Mouse (Mus musculus) heart, embryonic 16.5 days (tissue): ENCODE data around the gene Acaca. TPM values are rescaled to one million over a fixed set of nuclear protein-coding genes. Genes with fewer than 3 reads are reported as not detected.

Experiments used
- ATAC-seq: fragments of 200-750 bp; cut with Nextera tagmentation; replicated peaks from 2 replicates; pipeline ENCODE4 v1.8.0; 2017; ENCODE audit warnings: moderate number of reproducible peaks; ENCODE audit not compliant: insufficient read depth, low FRiP score; ENCODE audit errors: extremely low read depth
- H3K27ac ChIP-seq: fragments of 300-500 bp; sonication (generic); 2 replicates; pipeline ENCODE4 v1.5.1; 2014; ENCODE audit warnings: mild to moderate bottlenecking, low read length, control low read depth, moderate library complexity
- H3K27me3 ChIP-seq: fragments of 300-500 bp; sonication (generic); 2 replicates; pipeline ENCODE4 v1.6.1; 2014; ENCODE audit warnings: low read length, mixed read lengths; ENCODE audit not compliant: control insufficient read depth, insufficient read depth
- H3K36me3 ChIP-seq: fragments of 300-500 bp; sonication (generic); 2 replicates; pipeline ENCODE4 v1.6.1; 2014; ENCODE audit not compliant: control insufficient read depth, insufficient read depth
- H3K4me1 ChIP-seq: fragments of 300-500 bp; sonication (generic); 2 replicates; pipeline ENCODE4 v1.6.1; 2014; ENCODE audit warnings: low read length, mixed read lengths; ENCODE audit not compliant: control insufficient read depth, insufficient read depth
- H3K4me2 ChIP-seq: fragments of 300-500 bp; sonication (generic); 2 replicates; pipeline ENCODE4 v1.6.1; 2014; ENCODE audit warnings: low read depth, mild to moderate bottlenecking, control low read depth, low read length
- H3K4me3 ChIP-seq: fragments of 300-500 bp; sonication (generic); 2 replicates; pipeline ENCODE4 v1.5.1; 2014; ENCODE audit warnings: mild to moderate bottlenecking, control low read depth, low read length
- H3K9ac ChIP-seq: fragments of 300-500 bp; sonication (generic); 2 replicates; pipeline ENCODE4 v1.6.1; 2014; ENCODE audit warnings: low read length, control low read depth
- H3K9me3 ChIP-seq: fragments of 300-500 bp; sonication (generic); replicated peaks from 2 replicates; pipeline ENCODE4 v1.6.1; 2016; ENCODE audit warnings: low read length; ENCODE audit not compliant: control insufficient read depth
- WGBS: fragments of 180-500 bp; shearing (Covaris S2); extraction: QIAGEN DNeasy Blood & Tissue Kit; methylation state at CpG from one replicate; pipeline ENCODE4 v1.1.7; 2014; 5-methylcytosine and 5-hydroxymethylcytosine counted together
- polyA plus RNA-seq: library from polyadenylated mRNA; unstranded; fragments of >200 nt; fragmentation: Nextera tagmentation; extraction: Ambion mirVana; gene quantifications from 2 replicates; pipeline ENCODE4 v1.2.1, GENCODE M21; 2015

The Acaca gene
- polyA plus RNA-seq, 1 experiment from 2014 or later = 5.1 TPM

- no peaks in the 10 kb centered on the region for H3K4me1 ChIP-seq
- ATAC-seq = no peak
- no peaks in the 10 kb centered on the region for H3K36me3 ChIP-seq
- 80% methylated on average over 3 of the region's 3 CpGs for WGBS
- H3K9me3 ChIP-seq = no peaks in the 10 kb centered on the region
- H3K9ac ChIP-seq = no peak overlapping the region
- no peak overlapping the region for H3K27ac ChIP-seq
- H3K4me2 ChIP-seq = no peak overlapping the region
- H3K4me3 ChIP-seq = no peak overlapping the region
- no peaks in the 10 kb centered on the region for H3K27me3 ChIP-seq
Measured at GRCm38 (mm10) chr11:84251170-84251569, 121.7 kb downstream of the Acaca start.

- no peaks in the 10 kb centered on the region for H3K36me3 ChIP-seq
- no peak for ATAC-seq
- no peak overlapping the region for H3K27ac ChIP-seq
- no peak overlapping the region for H3K4me2 ChIP-seq
- H3K4me1 ChIP-seq = no peaks in the 10 kb centered on the region
- no peaks in the 10 kb centered on the region for H3K9me3 ChIP-seq
- 73% methylated on average over 1 of the region's 1 CpGs for WGBS
- H3K4me3 ChIP-seq = no peak overlapping the region
- H3K9ac ChIP-seq = no peak overlapping the region
- H3K27me3 ChIP-seq = no peaks in the 10 kb centered on the region
Measured at GRCm38 (mm10) chr11:84252425-84252824, 123.0 kb downstream of the Acaca start.

DNA sequence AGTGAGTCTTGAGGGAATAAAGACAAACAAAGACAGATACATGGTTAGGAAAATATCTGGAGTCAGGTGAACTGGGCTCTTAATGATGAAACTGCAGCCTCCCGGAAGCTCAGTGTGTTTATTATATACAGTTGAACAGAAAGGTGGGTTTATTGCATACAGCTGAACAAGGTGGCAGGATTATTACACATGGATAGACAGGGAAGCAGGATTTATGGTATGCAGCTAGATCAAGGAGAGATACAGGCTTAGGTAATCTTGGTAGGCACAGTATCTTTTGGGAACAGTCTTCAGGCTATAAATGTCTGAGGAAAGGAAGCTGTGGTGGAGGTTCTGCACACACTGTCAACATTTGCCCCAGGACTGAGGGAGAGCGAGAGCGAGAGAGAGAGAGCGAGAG is 126.4 kb downstream of the Acaca start:
- no peaks in the 10 kb centered on the region for H3K36me3 ChIP-seq
- no peaks in the 10 kb centered on the region for H3K9me3 ChIP-seq
- ATAC-seq = no peak
- H3K4me3 ChIP-seq = no peak overlapping the region
- no peak overlapping the region for H3K27ac ChIP-seq
- no peak overlapping the region for H3K9ac ChIP-seq
- no peak overlapping the region for H3K4me2 ChIP-seq
- WGBS = 91% methylated on average over 4 of the region's 4 CpGs
- no peaks in the 10 kb centered on the region for H3K27me3 ChIP-seq
- H3K4me1 ChIP-seq = no peaks in the 10 kb centered on the region

DNA sequence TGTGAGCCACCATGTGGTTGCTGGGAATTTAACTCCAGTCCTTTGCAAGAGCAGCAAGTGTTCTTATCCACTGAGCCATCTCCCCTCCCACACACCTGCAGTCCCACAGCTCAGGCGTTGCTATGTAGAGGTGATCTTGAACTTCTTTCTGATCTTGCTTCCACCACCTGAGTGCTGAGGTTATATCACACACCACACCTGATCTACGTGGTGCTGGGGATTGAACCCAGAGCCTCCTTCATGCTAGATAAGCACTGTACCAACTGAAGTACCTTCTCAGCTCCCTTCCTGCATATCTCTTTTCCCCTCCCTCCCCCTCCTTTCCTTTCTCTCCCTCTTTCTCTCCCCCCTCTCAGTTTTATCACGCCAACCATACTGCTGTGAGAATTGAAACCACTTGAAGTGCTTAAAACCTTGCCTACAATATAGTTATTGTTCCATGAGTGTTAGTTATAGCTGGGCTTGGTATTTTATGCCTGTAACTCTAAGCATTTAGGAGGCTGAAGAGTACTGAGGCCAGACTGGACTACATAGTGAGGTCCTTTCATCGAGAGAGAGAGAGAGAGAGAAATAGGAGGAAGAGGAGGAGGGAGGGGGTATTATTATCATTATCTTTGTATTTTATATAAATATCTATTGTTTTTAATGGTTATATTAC is 128.7 kb downstream of the Acaca start:
- H3K4me1 ChIP-seq = no peaks in the 10 kb centered on the region
- peaks cover 8% of the 10 kb centered on the region; the same call in 1 of the 2 replicates for H3K36me3 ChIP-seq
- H3K9me3 ChIP-seq = no peaks in the 10 kb centered on the region
- H3K4me3 ChIP-seq = no peak overlapping the region
- no peaks in the 10 kb centered on the region for H3K27me3 ChIP-seq
- no peak overlapping the region for H3K4me2 ChIP-seq
- no peak for ATAC-seq
- 48% methylated on average over 4 of the region's 4 CpGs for WGBS
- no peak overlapping the region for H3K9ac ChIP-seq
- H3K27ac ChIP-seq = no peak overlapping the region

- Histone ChIP-seq H3K27me3 (no peaks in the 10 kb centered on the region), H3K9me3 (no peaks in the 10 kb centered on the region), H3K27ac (no peak overlapping the region), H3K4me2 (no peak overlapping the region), H3K4me1 (no peaks in the 10 kb centered on the region), H3K4me3 (no peak overlapping the region), H3K9ac (no peak overlapping the region), H3K36me3 (peaks cover 32% of the 10 kb centered on the region)
- 62% methylated on average over 3 of the region's 3 CpGs for WGBS
- no peak for ATAC-seq
Measured at GRCm38 (mm10) chr11:84264490-84264889, 135.0 kb downstream of the Acaca start.

GRCm38 (mm10) chr11:84268068-84268467 is 138.6 kb downstream of the Acaca start:
- Histone ChIP-seq H3K4me2 (no peak overlapping the region), H3K27ac (no peak overlapping the region), H3K9ac (no peak overlapping the region), H3K4me3 (no peak overlapping the region), H3K36me3 (peaks cover 26% of the 10 kb centered on the region), H3K4me1 (0 out of 2 replicates have a peak, but pooled peaks cover 3% of the 10 kb centered on the region), H3K9me3 (no peaks in the 10 kb centered on the region), H3K27me3 (no peaks in the 10 kb centered on the region)
- no peak for ATAC-seq

DNA sequence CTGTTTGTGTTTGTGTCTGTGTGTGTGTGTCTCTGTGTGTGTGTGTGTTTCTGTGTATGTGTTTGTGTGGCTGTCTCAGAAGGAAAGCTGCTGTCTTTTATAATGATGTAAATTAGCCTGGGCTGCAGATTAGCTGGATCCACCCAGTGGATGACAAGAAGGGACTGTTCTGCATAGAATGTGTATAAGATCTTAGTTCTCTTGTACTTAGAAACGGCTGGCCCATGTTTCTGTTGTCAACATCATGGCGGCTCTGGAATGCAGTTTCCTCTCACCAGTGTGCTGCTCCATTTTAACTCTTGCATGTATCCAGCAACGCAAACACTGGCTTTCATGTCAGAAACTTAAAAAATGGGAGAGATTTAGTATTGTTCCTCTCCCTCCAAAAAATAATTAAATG is 141.0 kb downstream of the Acaca start:
- H3K27me3 ChIP-seq = no peaks in the 10 kb centered on the region
- H3K9me3 ChIP-seq = no peaks in the 10 kb centered on the region
- no peak overlapping the region for H3K4me3 ChIP-seq
- no peak overlapping the region for H3K4me2 ChIP-seq
- no peak for ATAC-seq
- no peak overlapping the region for H3K27ac ChIP-seq
- H3K36me3 ChIP-seq = peaks cover 20% of the 10 kb centered on the region
- 0 out of 2 replicates have a peak, but pooled peaks cover 3% of the 10 kb centered on the region for H3K4me1 ChIP-seq
- no peak overlapping the region for H3K9ac ChIP-seq
- 66% methylated on average over 3 of the region's 3 CpGs for WGBS

DNA sequence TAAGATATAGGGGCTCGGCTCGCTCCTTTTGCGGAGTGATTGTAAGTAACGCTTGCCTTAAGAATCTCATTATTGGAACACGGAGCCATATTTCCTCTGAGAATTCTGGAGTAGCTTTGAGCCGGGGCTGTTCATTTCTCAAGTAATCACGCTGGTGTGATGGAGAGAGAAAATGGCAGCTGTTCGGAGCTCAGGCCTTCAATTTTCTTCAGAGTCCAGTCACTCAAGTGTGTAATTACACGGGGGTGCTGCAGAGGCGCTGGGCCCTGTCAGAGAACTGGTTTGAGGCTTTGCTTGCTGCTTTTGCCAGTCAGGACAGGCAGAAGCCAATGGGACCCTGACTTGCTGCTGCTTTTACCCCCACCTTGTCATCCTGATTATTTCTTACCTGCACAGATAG is 142.5 kb downstream of the Acaca start:
- no peak for ATAC-seq
- Histone ChIP-seq H3K27ac (no peak overlapping the region), H3K27me3 (no peaks in the 10 kb centered on the region), H3K4me2 (no peak overlapping the region), H3K4me3 (no peak overlapping the region), H3K9me3 (no peaks in the 10 kb centered on the region), H3K9ac (no peak overlapping the region), H3K36me3 (peaks cover 13% of the 10 kb centered on the region), H3K4me1 (0 out of 2 replicates have a peak, but pooled peaks cover 3% of the 10 kb centered on the region)
- WGBS = 87% methylated on average over 10 of the region's 10 CpGs

DNA sequence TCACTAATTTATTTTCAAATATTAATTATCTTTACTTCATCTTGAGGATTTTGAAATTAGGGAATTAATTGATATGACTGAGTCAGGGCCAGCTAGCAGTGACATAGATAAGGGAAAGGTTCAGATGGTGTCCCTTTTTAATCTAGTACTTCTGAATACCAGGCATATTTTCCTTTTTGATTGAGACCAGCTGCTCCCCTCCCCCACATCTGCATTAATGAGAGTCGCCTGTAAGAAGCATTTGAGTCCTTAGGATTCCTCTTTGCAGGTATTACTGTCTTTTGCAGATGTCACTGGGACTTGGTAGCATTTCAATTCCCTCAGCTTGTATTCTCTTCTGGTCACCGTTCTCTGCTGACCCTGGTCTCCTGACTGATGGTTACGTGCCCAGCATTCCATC is 143.1 kb downstream of the Acaca start:
- H3K9me3 ChIP-seq = no peaks in the 10 kb centered on the region
- WGBS = 70% methylated on average over 3 of the region's 3 CpGs
- H3K36me3 ChIP-seq = peaks cover 10% of the 10 kb centered on the region
- no peaks in the 10 kb centered on the region for H3K27me3 ChIP-seq
- H3K4me1 ChIP-seq = 0 out of 2 replicates have a peak, but pooled peaks cover 3% of the 10 kb centered on the region
- H3K9ac ChIP-seq = no peak overlapping the region
- H3K27ac ChIP-seq = no peak overlapping the region
- no peak for ATAC-seq
- no peak overlapping the region for H3K4me3 ChIP-seq
- H3K4me2 ChIP-seq = no peak overlapping the region
